Mouse (Mus musculus) 3T3-L1 (cell line): Measurements from ENCODE around the gene Smim20.

Experiments
- DNase-seq: peaks from one replicate; pipeline ENCODE4 v3.0.0-alpha.2; 2015; ENCODE audit warnings: low read depth, low spot score

Smim20 gene

DNA sequence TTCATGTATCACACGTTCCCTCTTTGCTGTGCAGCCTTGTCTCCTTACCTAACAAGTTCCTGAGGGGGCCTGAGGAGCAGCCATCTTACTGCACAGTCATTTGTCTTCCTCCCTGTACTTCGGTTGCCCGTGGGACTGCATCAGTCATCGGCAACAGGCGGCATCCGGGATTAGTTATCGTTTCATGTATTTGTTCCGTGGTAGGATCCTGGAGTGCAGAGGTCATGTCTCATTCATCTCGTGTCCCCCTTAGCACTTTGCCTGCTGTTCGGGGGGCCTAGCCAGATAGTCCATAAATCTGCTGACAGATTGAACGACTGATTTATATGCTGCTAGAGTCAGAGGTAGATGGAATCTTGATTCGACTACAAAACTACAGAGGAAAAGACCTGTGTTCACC lies 1.1 kb upstream of the Smim20 start:
- DNase-seq, result no peak

- no peak for DNase-seq
These were observed 702 bp upstream of the Smim20 start for GRCm38 (mm10) chr5:53266181-53266580.

DNA sequence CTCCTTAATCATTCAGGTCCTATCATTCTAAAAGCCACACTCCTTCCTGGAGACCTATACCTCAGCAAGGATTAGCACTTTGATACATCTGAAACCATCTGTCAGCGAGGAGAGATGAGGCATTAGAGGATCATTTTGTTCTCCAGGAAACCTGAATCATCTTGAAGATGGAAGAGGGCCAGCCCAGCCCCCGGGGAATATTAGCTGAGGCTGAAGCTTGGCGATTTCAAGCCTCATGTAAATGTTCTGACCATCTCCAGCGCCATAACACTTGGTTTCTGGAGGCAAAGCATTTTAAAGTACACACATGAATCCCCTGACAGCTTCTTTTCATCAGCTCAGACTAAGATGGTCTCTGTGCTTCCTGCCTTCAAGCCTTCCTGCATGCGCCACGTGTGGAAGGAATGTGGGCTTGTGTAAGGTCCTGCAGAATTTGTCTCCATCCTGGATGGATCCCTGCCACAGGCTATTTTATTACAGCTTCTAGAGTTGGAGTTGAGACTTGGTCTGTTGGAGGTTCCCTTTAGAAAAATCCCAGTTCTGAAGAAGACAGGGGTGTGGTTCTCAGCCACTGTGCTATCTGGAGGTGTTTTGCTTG lies 1.3 kb downstream of the Smim20 start:
- DNase-seq, result peak; percentile 92

DNA sequence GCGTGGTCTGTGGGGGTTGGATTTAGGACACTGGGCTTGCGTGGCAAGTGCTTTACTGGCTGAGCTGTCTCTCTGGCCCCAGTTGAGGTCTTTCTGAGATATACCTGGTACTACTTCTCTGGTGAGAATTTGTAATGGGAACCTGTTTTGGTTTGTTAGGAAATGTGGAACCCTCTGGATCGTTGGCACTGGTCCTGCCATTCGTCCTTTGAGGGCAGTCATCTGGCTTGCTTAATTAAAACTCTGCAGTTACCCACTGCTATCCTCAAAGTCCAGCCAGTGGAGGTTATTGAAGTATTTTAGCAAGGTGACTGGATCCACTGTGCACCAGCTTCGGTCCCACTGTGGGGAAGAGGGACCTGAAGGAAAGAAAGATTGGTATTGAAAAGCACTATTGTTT lies 2.9 kb downstream of the Smim20 start:
- no peak for DNase-seq

- DNase-seq, result no peak
These were observed 4.2 kb downstream of the Smim20 start for GRCm38 (mm10) chr5:53270947-53271711.

- DNase-seq, result no peak
These were observed 5.7 kb downstream of the Smim20 start for GRCm38 (mm10) chr5:53272626-53273025.

GRCm38 (mm10) chr5:53273699-53274430 lies 7.0 kb downstream of the Smim20 start:
- DNase-seq, result no peak

DNA sequence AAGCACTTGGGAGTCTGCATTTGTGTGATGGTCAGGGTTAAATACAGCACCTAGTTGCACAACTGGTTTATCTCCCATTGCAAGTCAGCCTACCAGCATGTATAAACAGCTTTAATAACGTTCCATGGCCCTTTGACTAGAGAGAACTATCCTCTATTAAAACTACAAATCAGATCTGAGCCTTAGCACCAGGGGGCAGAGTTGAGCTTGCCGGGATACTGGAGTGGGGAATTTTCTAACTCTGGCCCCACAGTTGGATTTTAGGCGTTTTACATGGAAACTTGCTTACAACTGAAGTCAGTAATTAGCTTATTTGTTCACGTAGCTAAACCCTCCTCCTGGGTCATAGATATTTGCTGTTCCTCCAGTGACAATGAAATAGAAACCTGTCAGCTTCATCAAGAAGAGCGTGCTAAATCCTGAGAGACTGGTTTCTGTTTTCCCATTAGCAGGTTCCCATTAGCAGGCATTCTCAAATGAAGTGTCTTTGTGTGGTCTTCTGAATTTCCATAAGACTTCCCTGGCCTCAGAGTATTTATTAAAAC lies 8.0 kb downstream of the Smim20 start:
- peak; percentile 62 for DNase-seq

DNA sequence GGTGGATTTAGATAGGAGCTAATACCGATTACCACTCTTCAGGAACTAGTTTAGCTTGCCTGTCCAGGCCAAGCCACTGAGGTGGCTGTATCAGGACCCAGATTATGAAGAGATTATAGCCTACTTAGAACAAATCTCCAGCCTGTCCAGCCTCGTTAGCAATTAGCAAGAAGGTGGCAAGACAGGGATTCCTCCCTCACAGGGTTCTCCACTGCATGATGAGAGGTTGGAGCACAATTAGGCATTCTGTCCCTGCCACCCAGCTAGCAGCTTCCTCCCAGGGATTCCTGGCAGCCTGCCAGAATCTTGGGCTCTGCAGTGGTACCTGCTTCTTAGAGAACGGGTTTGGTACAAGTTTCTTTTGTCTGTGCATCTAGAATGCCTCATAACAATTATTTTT lies 8.5 kb downstream of the Smim20 start:
- DNase-seq, result no peak

DNA sequence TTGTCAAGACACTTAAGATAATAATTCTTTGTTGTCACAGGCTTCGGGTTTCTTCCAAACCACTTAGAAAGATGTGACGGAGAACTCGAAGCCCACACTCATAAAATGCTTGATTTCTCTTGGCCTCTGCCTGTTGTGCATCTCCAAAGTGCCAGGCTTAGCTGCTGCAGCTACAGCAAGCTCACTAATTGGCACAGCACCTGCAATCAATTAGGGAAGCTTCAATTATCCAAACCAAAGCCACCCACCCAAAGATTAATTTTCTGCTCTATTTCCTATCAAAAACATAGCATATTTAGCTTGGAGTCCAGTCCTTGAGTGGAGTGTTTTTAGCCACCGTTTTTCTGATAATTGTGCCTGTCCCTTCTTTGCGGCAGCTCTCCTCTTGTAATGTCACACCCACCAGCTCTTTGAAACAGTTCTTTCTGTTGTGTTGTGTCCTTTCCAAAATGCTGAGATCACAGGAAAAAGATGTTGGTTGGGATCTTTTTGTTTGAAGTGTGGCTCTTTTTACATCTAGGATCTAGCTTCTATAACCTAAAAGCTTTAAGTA lies 9.7 kb downstream of the Smim20 start:
- DNase-seq, result no peak

DNA sequence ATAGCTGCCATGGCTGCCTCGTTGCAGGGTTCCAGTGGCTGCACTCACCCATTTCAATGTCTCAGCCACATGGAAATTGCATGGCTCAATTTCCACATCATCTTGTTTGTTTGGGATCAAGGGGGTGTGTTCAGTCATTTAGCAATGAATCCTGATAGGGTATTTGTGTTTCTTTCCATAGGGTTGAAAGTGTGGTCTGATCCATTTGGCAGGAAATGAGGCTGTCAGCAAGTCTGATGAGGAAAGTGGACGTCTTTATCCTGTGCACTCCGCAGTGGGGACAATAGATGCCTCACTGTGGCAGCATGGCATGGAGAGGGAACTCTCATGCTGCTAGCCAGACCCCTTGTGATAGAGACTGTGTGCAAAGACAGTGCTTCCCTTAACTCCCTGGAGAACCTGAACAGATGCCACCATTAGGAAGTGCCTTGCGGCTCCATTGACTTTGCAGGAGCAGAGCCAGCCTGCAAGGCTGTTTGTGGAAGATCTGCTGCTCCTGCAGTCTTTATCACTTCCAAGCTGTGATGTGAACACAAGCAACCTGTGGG lies 10.9 kb downstream of the Smim20 start:
- no peak for DNase-seq

DNA sequence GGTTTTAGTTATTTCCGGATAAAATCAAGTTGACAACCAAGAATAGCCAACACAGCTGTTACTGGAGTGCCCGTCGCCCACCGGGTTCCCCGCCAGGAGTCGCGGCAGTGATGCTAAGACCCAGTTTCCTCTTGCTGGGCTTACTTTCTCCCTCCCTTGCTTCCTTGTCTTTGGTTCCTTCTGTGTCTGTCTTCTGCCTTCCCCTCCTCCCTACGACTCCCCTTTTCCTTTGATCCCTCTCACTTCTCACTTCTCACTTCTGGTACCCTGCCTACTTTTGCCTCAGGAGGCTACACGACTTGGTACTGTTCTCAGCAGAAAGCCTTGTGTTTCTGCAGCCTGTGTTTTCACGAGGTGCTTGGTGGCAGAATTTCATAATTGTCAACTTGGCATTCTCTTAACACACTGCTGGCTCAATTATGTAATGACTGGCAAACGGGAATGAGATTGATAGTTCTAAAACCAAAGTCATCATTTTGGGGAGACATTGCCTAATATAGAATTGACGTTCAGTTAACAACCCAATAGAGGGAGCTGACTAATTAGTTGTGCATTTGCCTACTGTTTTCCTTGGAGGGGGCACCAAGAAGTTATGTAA lies 12.4 kb downstream of the Smim20 start:
- DNase-seq, result no peak

- no peak for DNase-seq
These were observed 15.6 kb downstream of the Smim20 start for GRCm38 (mm10) chr5:53282487-53282886.

DNA sequence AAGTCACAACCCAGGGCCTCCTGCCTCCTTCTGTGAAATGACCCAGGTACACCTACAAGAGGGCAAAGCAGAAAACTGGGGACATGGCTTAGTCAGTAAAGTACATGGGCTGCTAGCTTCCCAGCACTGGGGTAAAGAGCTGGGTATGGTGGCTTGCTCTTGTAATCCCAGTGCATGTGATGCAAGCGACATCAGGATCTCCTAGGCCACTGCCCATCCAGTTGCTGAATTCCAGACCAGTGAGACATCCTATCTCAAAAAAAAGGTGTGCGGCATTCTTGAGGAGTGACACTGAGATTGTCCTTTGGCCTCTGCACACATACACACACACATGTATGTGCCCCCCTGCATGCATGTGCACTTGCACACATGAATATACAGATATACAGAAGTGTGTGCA lies 19.5 kb downstream of the Smim20 start:
- peak; percentile 54 for DNase-seq

GRCm38 (mm10) chr5:53289438-53289837 lies 22.6 kb downstream of the Smim20 start:
- no peak for DNase-seq

DNA sequence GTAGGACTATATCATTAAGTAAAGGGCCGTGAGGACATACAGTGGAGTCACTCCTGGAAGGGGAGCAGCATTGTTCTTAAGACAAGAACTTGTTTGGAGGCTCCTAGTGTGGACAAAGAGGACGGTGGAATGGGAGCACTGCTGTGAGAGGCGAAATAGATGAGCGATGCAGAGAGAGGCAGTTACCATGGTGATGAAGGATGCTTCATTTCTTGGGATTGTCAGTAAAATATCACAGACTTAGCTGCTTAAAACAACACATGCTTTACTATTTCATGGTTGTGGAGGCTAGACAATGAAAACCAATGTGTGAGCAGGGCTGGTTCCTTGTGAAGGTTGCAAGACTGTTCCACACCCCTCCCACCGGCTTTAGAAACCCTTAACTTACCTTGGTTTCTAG lies 27.7 kb downstream of the Smim20 start:
- no peak for DNase-seq

DNA sequence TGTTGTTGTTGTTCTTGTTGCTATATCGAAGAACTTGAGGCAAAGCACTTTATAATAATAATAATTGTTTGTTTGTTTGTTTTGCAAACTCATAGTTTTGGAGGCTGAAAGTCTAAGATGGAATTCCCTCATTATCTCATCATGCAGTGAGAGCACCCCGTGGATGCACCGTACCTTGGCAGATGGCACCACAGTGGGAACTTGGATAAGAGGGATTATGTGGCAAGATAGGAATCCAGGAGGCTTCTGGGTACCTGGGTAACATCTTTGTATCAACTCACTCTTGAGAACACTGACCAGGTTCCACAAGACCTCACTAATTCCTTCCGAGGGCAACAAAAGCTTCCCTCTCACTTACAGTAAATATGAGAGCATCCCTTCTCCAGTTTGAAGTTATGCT lies 30.1 kb downstream of the Smim20 start:
- DNase-seq, result no peak

DNA sequence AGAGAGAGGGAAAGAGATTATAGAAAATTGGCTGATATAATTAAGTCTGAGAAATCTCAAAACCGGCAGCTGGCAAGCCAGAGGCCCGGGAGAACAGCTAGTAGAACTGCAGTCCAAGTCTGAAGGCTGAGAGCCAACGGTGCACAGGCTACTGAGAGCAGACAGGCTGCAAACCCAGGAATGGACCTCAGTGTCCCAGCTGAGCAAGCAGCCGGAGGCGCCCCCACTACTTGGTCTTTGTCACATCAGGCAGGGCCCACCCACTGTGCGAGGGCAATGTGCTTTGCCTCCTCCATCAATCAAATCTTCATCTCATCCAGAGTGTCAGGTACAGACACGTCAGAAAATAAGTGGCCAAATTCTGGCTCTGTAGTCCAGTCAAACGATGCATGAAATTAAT lies 34.6 kb downstream of the Smim20 start:
- DNase-seq, result no peak

GRCm38 (mm10) chr5:53302895-53303670 lies 36.2 kb downstream of the Smim20 start:
- DNase-seq, result no peak

DNA sequence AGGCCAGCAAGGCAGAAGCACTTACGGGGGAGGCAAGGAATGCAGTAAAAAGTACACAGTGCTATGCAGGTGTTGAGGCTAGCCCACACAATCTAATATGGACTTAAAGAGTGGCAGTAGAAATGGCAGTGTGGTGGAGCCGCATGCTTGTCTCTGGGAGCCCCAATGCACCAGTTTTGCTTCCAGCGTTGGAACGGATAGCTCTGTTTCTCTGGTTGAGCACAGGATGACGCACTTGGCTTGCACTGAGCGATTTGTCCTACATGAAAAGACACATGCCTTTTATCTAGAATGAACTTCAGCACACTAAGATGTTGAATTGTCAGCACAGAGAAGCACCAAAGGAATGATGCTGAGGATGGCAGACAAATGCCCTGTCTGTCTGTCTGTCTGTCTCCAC lies 37.1 kb downstream of the Smim20 start:
- no peak for DNase-seq

DNA sequence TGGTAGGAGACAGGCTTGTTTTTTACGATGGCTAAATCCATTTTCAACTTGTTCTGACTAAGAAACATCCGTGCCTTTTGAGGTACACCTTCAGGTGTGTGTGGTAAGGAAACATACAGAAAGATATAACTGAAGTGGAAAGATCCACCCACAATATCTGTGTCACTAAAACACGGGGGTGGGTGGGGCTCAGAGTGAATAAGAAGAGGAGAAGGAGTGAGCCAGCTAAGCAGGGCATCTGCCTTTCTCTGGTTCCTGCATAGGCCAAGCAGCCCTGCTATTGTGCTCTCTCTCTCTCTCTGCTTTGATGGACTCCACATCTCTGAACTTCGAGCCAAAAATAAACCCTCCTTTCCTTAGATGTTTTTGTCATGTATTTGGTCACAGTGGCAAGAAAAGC lies 38.1 kb downstream of the Smim20 start:
- DNase-seq, result no peak
